Mouse (Mus musculus) liver, embryonic 14.5 days (tissue): Measurements from ENCODE around the gene Dapk3.

Experiments used
- CTCF ChIP-seq: IDR thresholded peaks from 2 replicates; pipeline ENCODE4 v1.5.1; 2016; ENCODE audit warnings: antibody characterized with exemption, low read depth, control low read depth
- EP300 ChIP-seq: IDR thresholded peaks from 2 replicates; pipeline ENCODE4 v1.6.1; 2016; ENCODE audit warnings: antibody characterized with exemption, low read depth

DNA sequence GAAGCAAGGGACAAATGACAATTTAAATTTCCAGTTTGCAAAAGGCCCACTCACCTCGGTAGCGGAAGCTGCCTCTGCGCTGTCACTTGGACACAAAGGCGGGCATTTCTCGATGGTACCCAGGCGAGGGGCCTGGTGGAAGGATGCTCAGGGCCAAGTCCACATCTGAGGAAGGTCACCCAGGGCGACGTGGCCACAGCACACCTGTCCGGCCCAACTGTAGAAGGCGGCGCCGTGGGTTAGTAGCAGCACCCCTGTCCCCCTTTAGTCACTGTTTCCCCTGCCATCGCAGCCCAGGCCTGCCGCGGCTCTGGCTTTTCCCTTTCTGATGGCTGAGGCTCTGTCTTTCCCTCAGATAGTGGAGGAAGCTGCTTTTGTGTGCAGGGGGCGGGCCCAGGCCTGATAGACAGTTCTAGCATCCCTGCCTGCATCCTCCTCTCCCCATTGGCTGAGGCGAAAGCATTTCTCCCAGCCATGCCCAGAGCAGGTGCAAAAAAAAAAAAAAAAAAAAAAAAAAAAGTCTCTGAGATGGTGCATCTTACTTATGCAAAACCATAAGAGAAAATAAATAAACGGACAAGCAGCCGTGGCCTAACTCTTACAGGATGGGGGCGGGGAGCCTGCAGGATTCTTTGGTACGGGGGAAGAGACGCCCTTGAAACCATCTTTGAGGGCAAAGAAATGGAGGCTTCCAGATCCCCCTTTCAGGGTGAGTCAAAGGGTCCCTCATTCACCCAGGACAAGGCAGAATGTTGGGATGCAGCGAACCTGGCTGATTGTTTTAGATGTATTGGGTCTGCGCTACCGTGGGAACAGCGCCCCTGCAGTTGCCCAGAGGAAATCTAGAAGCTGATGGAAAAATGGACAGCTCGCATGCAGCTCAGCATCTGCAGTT lies 47.9 kb downstream of the Dapk3 start, which contains the start of gene Atcay:
- TF ChIP-seq CTCF (peak; percentile 58), EP300 (no peak)
